ENCODE assay signal across 9 mouse cellular contexts in genomic region chr7:81868158-81868557, GRCm38 (mm10). TPM values are rescaled to one million over a fixed set of nuclear protein-coding genes. Genes with fewer than 3 reads are reported as not detected.
A peak's percentile ranks its signal among the peaks of the same experiment; 100 is the strongest.
DNase-seq lines count a peak whose midpoint lies in the region; ATAC-seq and TF ChIP-seq lines count a peak whose summit lies in the region.
"Had no signal": no experiment of that assay in that cellular context is flagged by ENCODE, and none has a peak within 500 bp of the region (broad histone marks: within the 10 kb centered on the region; RNA-seq: fewer than 3 reads in every experiment).

No protein-coding gene starts in this region.

- TF ChIP-seq POLR2A in limb, embryonic 14.5 days (IDR thresholded peaks at IDR 0.05; ENCODE audit: borderline replicate concordance, extremely low read depth, insufficient read depth, insufficient read length): no peak

- H3K27ac ChIP-seq in intestine, postnatal 0 days (ENCODE audit: low read depth, low read length): no peak overlapping the region
- no peak overlapping the region for H3K27ac ChIP-seq in limb, embryonic 14.5 days (replicated peaks; ENCODE audit: low read depth, low read length)

- H3K4me3 ChIP-seq in intestine, postnatal 0 days (ENCODE audit: low read depth, low read length): no peak overlapping the region
- H3K4me3 ChIP-seq in limb, embryonic 14.5 days (replicated peaks; ENCODE audit: low read length): no peak overlapping the region

- DNase-seq in A20 (ENCODE audit: low read depth, low spot score): peak; percentile 79
- DNase-seq in adrenal gland, adult (ENCODE audit: inconsistent age in 2 of 2, low spot score in 1 of 2): peak; percentile 73 to 90
- DNase-seq in gastrocnemius, postnatal 25 days: peak; percentile 50
- DNase-seq in limb, embryonic 14.5 days (ENCODE audit: low spot score): peak; percentile 76
- DNase-seq in splenic B cell, adult 2 months (ENCODE audit: low read depth, low spot score): peak; percentile 87

- no peaks in the 10 kb centered on the region for H3K27me3 ChIP-seq in intestine, postnatal 0 days (replicated peaks; ENCODE audit: control insufficient read depth, insufficient read depth, low read length)
- H3K27me3 ChIP-seq in limb, embryonic 14.5 days (ENCODE audit: control insufficient read depth, insufficient read depth, low read length): no peaks in the 10 kb centered on the region
- H3K27me3 ChIP-seq in splenic B cell, adult 2 months (ENCODE audit: control insufficient read depth, insufficient read depth, low read length, poor library complexity, severe bottlenecking): no peaks in the 10 kb centered on the region

- no peak overlapping the region for H3K9ac ChIP-seq in intestine, postnatal 0 days (ENCODE audit: low read depth, low read length)
- no peak overlapping the region for H3K9ac ChIP-seq in limb, embryonic 14.5 days (ENCODE audit: low read depth, low read length, severe bottlenecking)

- no peaks in the 10 kb centered on the region for H3K4me1 ChIP-seq in intestine, postnatal 0 days (replicated peaks; ENCODE audit: control insufficient read depth, insufficient read depth, low read length)
- H3K4me1 ChIP-seq in limb, embryonic 14.5 days (ENCODE audit: control insufficient read depth, insufficient read depth, low read length): no peaks in the 10 kb centered on the region

- no peaks in the 10 kb centered on the region for H3K9me3 ChIP-seq in intestine, postnatal 0 days (ENCODE audit: control insufficient read depth)
- no peaks in the 10 kb centered on the region for H3K9me3 ChIP-seq in limb, embryonic 14.5 days (ENCODE audit: control insufficient read depth, low read length)

- WGBS in intestine, postnatal 0 days: 34% methylated on average over 6 of the region's 6 CpGs
- WGBS in limb, embryonic 14.5 days: 18% methylated on average over 6 of the region's 6 CpGs

- no peak overlapping the region for H3K4me2 ChIP-seq in intestine, postnatal 0 days (replicated peaks; ENCODE audit: low read depth)
- H3K4me2 ChIP-seq in limb, embryonic 14.5 days (replicated peaks; ENCODE audit: low read depth, low read length, severe bottlenecking): no peak overlapping the region

- no peaks in the 10 kb centered on the region; the same call in 1 of the 2 replicates for H3K36me3 ChIP-seq in intestine, postnatal 0 days (ENCODE audit: control insufficient read depth, insufficient read depth)
- no peaks in the 10 kb centered on the region for H3K36me3 ChIP-seq in limb, embryonic 14.5 days (ENCODE audit: control insufficient read depth, insufficient read depth, low read length)
- peaks cover 11% of the 10 kb centered on the region for H3K36me3 ChIP-seq in splenic B cell, adult 2 months (ENCODE audit: control insufficient read depth, insufficient read depth, low read length, poor library complexity, severe bottlenecking)

- ATAC-seq in common myeloid progenitor, adult 5-6 weeks (replicated peaks; ENCODE audit: low read depth, poor library complexity, severe bottlenecking): peak; percentile 76
- ATAC-seq in intestine, postnatal 0 days: 0 out of 2 replicates have a peak, but pooled peaks have one; percentile 54
- peak; percentile 60 for ATAC-seq in limb, embryonic 14.5 days (ENCODE audit: low FRiP score, low read depth)
- ATAC-seq in monocyte, adult 5-6 weeks (replicated peaks; ENCODE audit: insufficient number of reproducible peaks, low FRiP score, low TSS enrichment, poor library complexity, severe bottlenecking): peak; percentile 70

- TF ChIP-seq CTCF in intestine, postnatal 0 days (IDR thresholded peaks at IDR 0.05; ENCODE audit: low read depth): peak; percentile 95

RNA-seq across cellular contexts. Expression of gene Tm6sf1, which starts 9.4 kb away (rescaled TPM):
- total RNA-seq in common myeloid progenitor, adult 5-6 weeks (2017): 122 and 127 TPM in 2 replicates
- total RNA-seq in gastrocnemius, postnatal 25 days (2021): 10 to 100 TPM; 23.5 to 30.1 TPM
- polyA plus RNA-seq in intestine, postnatal 0 days (2015; fragmentation: Nextera tagmentation; extraction: Ambion mirVana): 16.5 and 17.8 TPM in 2 replicates
- 49.0 and 56.7 TPM in 2 replicates for polyA plus RNA-seq in limb, embryonic 14.5 days (2012; rRNA removed)
- polyA plus RNA-seq in limb, embryonic 14.5 days (2014; fragmentation: Nextera tagmentation; extraction: Ambion mirVana): 21.2 and 26.6 TPM in 2 replicates
- 211 to 356 TPM (median 215 TPM) in 3 replicates for total RNA-seq in monocyte, adult 5-6 weeks (2017)

RNA-seq across cellular contexts. Expression of gene Gm10160, which starts 12.6 kb away (rescaled TPM):
- total RNA-seq in common myeloid progenitor, adult 5-6 weeks (2017): not detected in 2 replicates
- total RNA-seq in gastrocnemius, postnatal 25 days (2021): not detected
- polyA plus RNA-seq in intestine, postnatal 0 days (2015; fragmentation: Nextera tagmentation; extraction: Ambion mirVana): not detected in 2 replicates
- not detected in 2 replicates for polyA plus RNA-seq in limb, embryonic 14.5 days (2012; rRNA removed)
- polyA plus RNA-seq in limb, embryonic 14.5 days (2014; fragmentation: Nextera tagmentation; extraction: Ambion mirVana): not detected in 2 replicates
- total RNA-seq in monocyte, adult 5-6 weeks (2017): not detected in 3 replicates
- polyA plus RNA-seq: frontal cortex, adult 2 months had no signal

RNA-seq across cellular contexts. Expression of gene Btbd1, which starts 38.9 kb away (rescaled TPM):
- total RNA-seq in common myeloid progenitor, adult 5-6 weeks (2017): 99.7 and 120 TPM in 2 replicates
- total RNA-seq in gastrocnemius, postnatal 25 days (2021): 100 to 1,000 TPM; 147 to 165 TPM
- polyA plus RNA-seq in intestine, postnatal 0 days (2015; fragmentation: Nextera tagmentation; extraction: Ambion mirVana): 41.0 and 42.7 TPM in 2 replicates
- 48.1 and 62.1 TPM in 2 replicates for polyA plus RNA-seq in limb, embryonic 14.5 days (2012; rRNA removed)
- polyA plus RNA-seq in limb, embryonic 14.5 days (2014; fragmentation: Nextera tagmentation; extraction: Ambion mirVana): 86.3 and 92.2 TPM in 2 replicates
- 91.7 to 129 TPM (median 116 TPM) in 3 replicates for total RNA-seq in monocyte, adult 5-6 weeks (2017)
